Mouse (Mus musculus) MEL (cell line): Measurements from ENCODE around the gene Prm2. TPM values are rescaled to one million over a fixed set of nuclear protein-coding genes. Genes with fewer than 3 reads are reported as not detected.

Experiments
- DNase-seq: peaks from one replicate; pipeline ENCODE4 v3.0.0; 2011; ENCODE audit warnings: low read depth, low spot score
- H3K27ac ChIP-seq: 2 replicates; pipeline ENCODE4 v1.5.1; 2012; ENCODE audit warnings: low read depth, mild to moderate bottlenecking, control low read depth, low read length, moderate library complexity; ENCODE audit not compliant: control insufficient read depth
- H3K27me3 ChIP-seq, 2 experiments: fragments of 150-350 bp in 1 of 2; sonication (generic) in 1 of 2; 2 replicates each; pipeline ENCODE4 v1.6.1; 2012; ENCODE audit warnings: low read length in 2 of 2, mild to moderate bottlenecking in 2 of 2, improper control_type of control experiment in 1 of 2, moderate library complexity in 1 of 2; ENCODE audit not compliant: insufficient read depth in 2 of 2, control insufficient read depth in 1 of 2
- H3K36me3 ChIP-seq, 2 experiments: 2 replicates each; pipeline ENCODE4 v1.6.1; 2012 to 2014; ENCODE audit warnings: low read length in 2 of 2, improper control_type of control experiment in 1 of 2, inconsistent platforms in 1 of 2, mild to moderate bottlenecking in 1 of 2; ENCODE audit not compliant: insufficient read depth in 2 of 2, control insufficient read depth in 1 of 2
- H3K4me1 ChIP-seq, 2 experiments: fragments of 150-350 bp in 1 of 2; sonication (generic) in 1 of 2; 2 replicates each; pipeline ENCODE4 v1.6.1; 2012; ENCODE audit warnings: low read length in 2 of 2, improper control_type of control experiment in 1 of 2, mild to moderate bottlenecking in 1 of 2; ENCODE audit not compliant: insufficient read depth in 2 of 2, control insufficient read depth in 1 of 2
- H3K4me3 ChIP-seq, 2 experiments: fragments of 150-350 bp in 1 of 2; sonication (generic) in 1 of 2; 2 replicates each; pipeline ENCODE4 v1.5.1; 2012; ENCODE audit warnings: low read depth in 2 of 2, low read length in 2 of 2, mild to moderate bottlenecking in 2 of 2, moderate library complexity in 2 of 2, control low read depth in 1 of 2, improper control_type of control experiment in 1 of 2; ENCODE audit not compliant: control insufficient read depth in 1 of 2, insufficient read depth in 1 of 2
- H3K79me2 ChIP-seq: 2 replicates; pipeline ENCODE4 v1.6.1; 2012; ENCODE audit warnings: mild to moderate bottlenecking, low read length, moderate library complexity; ENCODE audit not compliant: control insufficient read depth, poor library complexity, insufficient read depth
- H3K9ac ChIP-seq: 2 replicates; pipeline ENCODE4 v1.6.1; 2012; ENCODE audit warnings: low read depth, mild to moderate bottlenecking, control low read depth, low read length, moderate library complexity; ENCODE audit not compliant: control insufficient read depth, poor library complexity, severe bottlenecking
- H3K9me3 ChIP-seq: fragments of 150-350 bp; sonication (generic); replicated peaks from 2 replicates; pipeline ENCODE4 v1.6.1; 2012; ENCODE audit warnings: mild to moderate bottlenecking, low read length, improper control_type of control experiment, moderate library complexity; ENCODE audit not compliant: insufficient read depth
- BHLHE40 ChIP-seq: IDR thresholded peaks from 2 replicates; pipeline ENCODE4 v1.6.1; 2012; ENCODE audit warnings: low read depth, mild to moderate bottlenecking, inconsistent platforms, low read length, improper control_type of control experiment, borderline replicate concordance
- CHD1 ChIP-seq: IDR thresholded peaks from 2 replicates; pipeline ENCODE4 v1.6.1; 2012; ENCODE audit warnings: low read depth, mild to moderate bottlenecking, inconsistent platforms, low read length, improper control_type of control experiment
- CHD2 ChIP-seq: IDR thresholded peaks from 2 replicates; pipeline ENCODE4 v1.6.1; 2011; ENCODE audit warnings: low read length, improper control_type of control experiment
- CTCF ChIP-seq, 3 experiments: IDR thresholded peaks in 2 of 3; conservative IDR thresholded peaks in 1 of 3; 2 replicates each; pipeline ENCODE4 v1.5.1; 2011 to 2012; ENCODE audit warnings: low read length in 3 of 3, low read depth in 2 of 3, mild to moderate bottlenecking in 2 of 3, improper control_type of control experiment in 1 of 3, inconsistent platforms in 1 of 3, mixed read lengths in 1 of 3, moderate library complexity in 1 of 3; ENCODE audit not compliant: control insufficient read depth in 1 of 3, insufficient read depth in 1 of 3, poor library complexity in 1 of 3, severe bottlenecking in 1 of 3
- E2F4 ChIP-seq: IDR thresholded peaks from 2 replicates; pipeline ENCODE4 v1.6.1; 2011; ENCODE audit warnings: low read depth, low read length, improper control_type of control experiment, borderline replicate concordance
- ELF1 ChIP-seq: IDR thresholded peaks from 2 replicates; pipeline ENCODE4 v1.6.1; 2014; ENCODE audit warnings: low read depth, mild to moderate bottlenecking, inconsistent platforms, low read length, improper control_type of control experiment, moderate library complexity
- EP300 ChIP-seq, 2 experiments: IDR thresholded peaks; 2 replicates each; pipeline ENCODE4 v1.6.1; 2011; ENCODE audit warnings: improper control_type of control experiment in 2 of 2, low read length in 2 of 2, low read depth in 1 of 2, mild to moderate bottlenecking in 1 of 2
- ETS1 ChIP-seq: IDR thresholded peaks from 2 replicates; pipeline ENCODE4 v1.6.1; 2012; ENCODE audit warnings: low read depth, mild to moderate bottlenecking, inconsistent platforms, low read length, improper control_type of control experiment, moderate library complexity
- GABPA ChIP-seq: IDR thresholded peaks from 2 replicates; pipeline ENCODE4 v1.6.1; 2012; ENCODE audit warnings: low read depth, mild to moderate bottlenecking, inconsistent platforms, low read length, improper control_type of control experiment, moderate library complexity
- HCFC1 ChIP-seq: IDR thresholded peaks from 2 replicates; pipeline ENCODE4 v1.6.1; 2012; ENCODE audit warnings: low read depth, mild to moderate bottlenecking, inconsistent platforms, low read length, improper control_type of control experiment, moderate library complexity
- JUND ChIP-seq: IDR thresholded peaks from 2 replicates; pipeline ENCODE4 v1.6.1; 2011; ENCODE audit warnings: low read depth, mild to moderate bottlenecking, improper control_type of control experiment, low read length
- KAT2A ChIP-seq: conservative IDR thresholded peaks from 2 replicates; pipeline ENCODE4 v1.6.1; 2012; ENCODE audit warnings: low read depth, low read length, improper control_type of control experiment, inconsistent platforms
- MAFK ChIP-seq: IDR thresholded peaks from 2 replicates; pipeline ENCODE4 v1.6.1; 2011; ENCODE audit warnings: low read depth, mild to moderate bottlenecking, low read length, improper control_type of control experiment, borderline replicate concordance
- MAZ ChIP-seq: IDR thresholded peaks from 2 replicates; pipeline ENCODE4 v1.6.1; 2012; ENCODE audit warnings: low read depth, mild to moderate bottlenecking, inconsistent platforms, low read length, improper control_type of control experiment
- MEF2A ChIP-seq: IDR thresholded peaks from 2 replicates; pipeline ENCODE4 v1.6.1; 2014; ENCODE audit warnings: low read depth, mild to moderate bottlenecking, inconsistent platforms, low read length, improper control_type of control experiment; ENCODE audit not compliant: poor library complexity, insufficient replicate concordance, severe bottlenecking; ENCODE audit errors: extremely low read depth
- MXI1 ChIP-seq: IDR thresholded peaks from 2 replicates; pipeline ENCODE4 v1.6.1; 2011; ENCODE audit warnings: mild to moderate bottlenecking, low read depth, low read length, improper control_type of control experiment
- MYB ChIP-seq: IDR thresholded peaks from 2 replicates; pipeline ENCODE4 v1.6.1; 2011; ENCODE audit warnings: mild to moderate bottlenecking, low read depth, low read length, improper control_type of control experiment
- MYC ChIP-seq: IDR thresholded peaks from 2 replicates; pipeline ENCODE4 v1.6.1; 2011; ENCODE audit warnings: low read depth, mild to moderate bottlenecking, low read length, improper control_type of control experiment, moderate library complexity
- NELFE ChIP-seq: IDR thresholded peaks from 2 replicates; pipeline ENCODE4 v1.6.1; 2011; ENCODE audit warnings: low read depth, low read length, improper control_type of control experiment
- NRF1 ChIP-seq: IDR thresholded peaks from 2 replicates; pipeline ENCODE4 v1.6.1; 2014; ENCODE audit warnings: low read depth, mild to moderate bottlenecking, inconsistent platforms, low read length, improper control_type of control experiment, moderate library complexity; ENCODE audit not compliant: poor library complexity, insufficient read depth, severe bottlenecking
- POLR2A ChIP-seq, 2 experiments: IDR thresholded peaks; 2 replicates each; pipeline ENCODE4 v1.6.1; 2011 to 2012; ENCODE audit warnings: low read length in 2 of 2, mild to moderate bottlenecking in 2 of 2, control low read depth in 1 of 2, improper control_type of control experiment in 1 of 2, low read depth in 1 of 2, moderate library complexity in 1 of 2; ENCODE audit not compliant: control insufficient read depth in 1 of 2, insufficient read depth in 1 of 2, poor library complexity in 1 of 2
- POLR2AphosphoS2 ChIP-seq: IDR thresholded peaks from 2 replicates; pipeline ENCODE4 v1.6.1; 2011; ENCODE audit warnings: low read length, improper control_type of control experiment
- POLR2AphosphoS5 ChIP-seq: IDR thresholded peaks from 2 replicates; pipeline ENCODE4 v1.6.1; 2012; ENCODE audit warnings: low read depth, borderline replicate concordance, mild to moderate bottlenecking, inconsistent platforms, low read length, moderate library complexity, mixed read lengths
- RCOR1 ChIP-seq: IDR thresholded peaks from 2 replicates; pipeline ENCODE4 v1.6.1; 2012; ENCODE audit warnings: low read depth, mild to moderate bottlenecking, inconsistent platforms, low read length, improper control_type of control experiment
- SIN3A ChIP-seq: IDR thresholded peaks from 2 replicates; pipeline ENCODE4 v1.6.1; 2012; ENCODE audit warnings: low read length, improper control_type of control experiment, inconsistent platforms
- TAL1 ChIP-seq: IDR thresholded peaks from 2 replicates; pipeline ENCODE4 v1.6.1; 2012; ENCODE audit warnings: mild to moderate bottlenecking, inconsistent platforms, low read length, moderate library complexity, mixed read lengths
- UBTF ChIP-seq: IDR thresholded peaks from 2 replicates; pipeline ENCODE4 v1.6.1; 2012; ENCODE audit warnings: low read depth, mild to moderate bottlenecking, inconsistent platforms, low read length, improper control_type of control experiment, moderate library complexity, borderline replicate concordance; ENCODE audit not compliant: insufficient read depth
- USF1 ChIP-seq: IDR thresholded peaks from 2 replicates; pipeline ENCODE4 v1.6.1; 2014; ENCODE audit warnings: low read depth, mild to moderate bottlenecking, inconsistent platforms, low read length, improper control_type of control experiment, moderate library complexity
- USF2 ChIP-seq, 2 experiments: IDR thresholded peaks; 2 replicates each; pipeline ENCODE4 v1.6.1; 2011 to 2012; ENCODE audit warnings: improper control_type of control experiment in 2 of 2, low read length in 2 of 2, borderline replicate concordance in 1 of 2, inconsistent platforms in 1 of 2, low read depth in 1 of 2, mild to moderate bottlenecking in 1 of 2; ENCODE audit not compliant: insufficient read depth in 1 of 2
- ZC3H11A ChIP-seq: IDR thresholded peaks from 2 replicates; pipeline ENCODE4 v1.6.1; 2012; ENCODE audit warnings: low read depth, mild to moderate bottlenecking, inconsistent platforms, low read length, improper control_type of control experiment
- ZKSCAN1 ChIP-seq: IDR thresholded peaks from 2 replicates; pipeline ENCODE4 v1.6.1; 2012; ENCODE audit warnings: low read depth, mild to moderate bottlenecking, inconsistent platforms, low read length, improper control_type of control experiment, moderate library complexity
- ZNF384 ChIP-seq: IDR thresholded peaks from 2 replicates; pipeline ENCODE4 v1.6.1; 2012; ENCODE audit warnings: low read depth, mild to moderate bottlenecking, inconsistent platforms, low read length, improper control_type of control experiment
- polyA plus RNA-seq, 2 experiments: library from polyadenylated mRNA; stranded (reverse) in 1 of 2; unstranded in 1 of 2; fragments of >175 nt in 1 of 2; fragments of >200 nt in 1 of 2; gene quantifications; 2 replicates each; pipeline versions ENCODE4 v1.2.1 to v1.2.4; 2012; ENCODE audit warnings: low replicate concordance in 2 of 2, low read depth in 1 of 2; ENCODE audit not compliant: insufficient read length in 2 of 2, insufficient read depth in 1 of 2, missing spikeins in 1 of 2
- total RNA-seq: library from RNA; depleted of rRNA; stranded (reverse); fragments of 300-350 nt; gene quantifications from 2 replicates; pipeline ENCODE4 v1.2.3, GENCODE M21; 2012

Prm2 gene
- total and polyA plus RNA-seq, 3 experiments = not detected

GRCm38 (mm10) chr16:10786288-10786687 lies 9.6 kb downstream of the Prm2 start (continued):
- TF ChIP-seq BHLHE40 = peak; percentile 19; the same call in 1 of the 2 replicates

GRCm38 (mm10) chr16:10785371-10786231 lies 10.3 kb downstream of the Prm2 start, which contains the start of gene Socs1:
Gene Socs1 (minus strand): TSS chr16:10785536.
- H3K27me3 ChIP-seq = peaks cover 0 to 4% of the 10 kb centered on the region in 2 experiments; a peak in 2 of 4 replicates
- peaks cover 0 to 3% of the 10 kb centered on the region in 2 experiments; a peak in 1 of 4 replicates for H3K4me1 ChIP-seq
- TF ChIP-seq JUND = no peak
- peak; percentile 76 for TF ChIP-seq SIN3A
- TF ChIP-seq NELFE = no peak; the same call in none of the 2 replicates
- peak; percentile 59; the same call in 1 of the 2 replicates for TF ChIP-seq ETS1
- TF ChIP-seq MAFK = no peak
- no peak for TF ChIP-seq CHD1
- TF ChIP-seq KAT2A = no peak
- TF ChIP-seq POLR2AphosphoS5 = no peak
- TF ChIP-seq TAL1 = no peak
- TF ChIP-seq POLR2AphosphoS2 = no peak
- TF ChIP-seq MYC = no peak
- no peak for TF ChIP-seq GABPA
- no peak for TF ChIP-seq MEF2A
- no peak; the same call in none of the 2 replicates for TF ChIP-seq MAZ
- peak; percentile 82 for TF ChIP-seq NRF1
- no peak for TF ChIP-seq E2F4
- TF ChIP-seq UBTF = no peak; the same call in 1 of the 2 replicates
- no peak for TF ChIP-seq RCOR1
- TF ChIP-seq MYB = no peak
- TF ChIP-seq BHLHE40 = no peak
- peak in 1 of 3 experiments; percentile 1; a peak in 1 of 6 replicates for TF ChIP-seq CTCF (IDR thresholded peaks at IDR 0.05 in 2 of 3, conservative IDR thresholded peaks at IDR 0.05 in 1 of 3; ENCODE audit: control insufficient read depth in 1 of 3, insufficient read depth in 1 of 3, low read depth in 2 of 3, low read length in 3 of 3, poor library complexity in 1 of 3, severe bottlenecking in 1 of 3)
- no peak; the same call in none of the 2 replicates for TF ChIP-seq MXI1
- no peak for TF ChIP-seq USF2 (IDR thresholded peaks at IDR 0.05; ENCODE audit: borderline replicate concordance in 1 of 2, insufficient read depth in 1 of 2, low read depth in 1 of 2, low read length in 2 of 2)
- TF ChIP-seq CHD2 = no peak
- TF ChIP-seq ZC3H11A = no peak
- no peak for TF ChIP-seq EP300 (IDR thresholded peaks at IDR 0.05; ENCODE audit: low read depth in 1 of 2, low read length in 2 of 2)
- TF ChIP-seq ELF1 = no peak
- TF ChIP-seq ZKSCAN1 = no peak
- no peak for TF ChIP-seq ZNF384
- TF ChIP-seq POLR2A (IDR thresholded peaks at IDR 0.05; ENCODE audit: control insufficient read depth in 1 of 2, insufficient read depth in 1 of 2, low read depth in 1 of 2, low read length in 2 of 2, poor library complexity in 1 of 2) = peak; percentile 40 to 64; a peak in 1 of 4 replicates
- TF ChIP-seq HCFC1 = 0 out of 2 replicates have a peak, but pooled peaks have one; percentile 16
- TF ChIP-seq USF1 = no peak

More at GRCm38 (mm10) chr16:10785371-10786231, 10.3 kb downstream of the Prm2 start, which contains the start of gene Socs1:
- Histone ChIP-seq H3K4me3 (peak within 1 kb of the TSS; percentile 95 to 100), H3K36me3 (no peaks in the 10 kb centered on the region), H3K27ac (peak within 1 kb of the TSS; percentile 72), H3K79me2 (no peaks in the 10 kb centered on the region; the same call in 1 of the 2 replicates), H3K9ac (peak within 1 kb of the TSS; percentile 86), H3K9me3 (no peaks in the 10 kb centered on the region)
- DNase-seq = peak; percentile 94
